Mouse (Mus musculus) ES-Bruce4 (cell line): ENCODE data around the gene Paqr6. TPM values are rescaled to one million over a fixed set of nuclear protein-coding genes. Genes with fewer than 3 reads are reported as not detected.

ENCODE experiments used
- H3K27ac ChIP-seq: 2 replicates; pipeline ENCODE4 v1.5.1; 2012; ENCODE audit warnings: low read length, inconsistent platforms; ENCODE audit not compliant: insufficient read depth
- H3K27me3 ChIP-seq: 2 replicates; pipeline ENCODE4 v1.6.1; 2012; ENCODE audit warnings: mild to moderate bottlenecking, low read length, inconsistent platforms; ENCODE audit not compliant: control insufficient read depth, poor library complexity, insufficient read depth, severe bottlenecking
- H3K36me3 ChIP-seq: 2 replicates; pipeline ENCODE4 v1.6.1; 2012; ENCODE audit warnings: inconsistent platforms, mild to moderate bottlenecking, low read length, moderate library complexity; ENCODE audit not compliant: control insufficient read depth, poor library complexity, insufficient read depth, severe bottlenecking
- H3K4me1 ChIP-seq: one replicate; pipeline ENCODE4 v1.8.1; 2011; ENCODE audit warnings: low read length; ENCODE audit not compliant: control insufficient read depth, insufficient read depth
- H3K4me3 ChIP-seq: 2 replicates; pipeline ENCODE4 v1.5.1; 2011; ENCODE audit warnings: low read depth, mild to moderate bottlenecking, low read length
- H3K9ac ChIP-seq: 2 replicates; pipeline ENCODE4 v1.6.1; 2012; ENCODE audit warnings: low read depth, mild to moderate bottlenecking, inconsistent platforms; ENCODE audit not compliant: poor library complexity, severe bottlenecking
- H3K9me3 ChIP-seq: replicated peaks from 2 replicates; pipeline ENCODE4 v1.6.1; 2012; ENCODE audit warnings: mild to moderate bottlenecking, low read length, inconsistent platforms; ENCODE audit not compliant: control insufficient read depth, poor library complexity, insufficient read depth, severe bottlenecking
- CTCF ChIP-seq: IDR thresholded peaks from one replicate; pipeline ENCODE4 v1.8.1; 2011; ENCODE audit warnings: low read depth, low read length
- EP300 ChIP-seq: IDR thresholded peaks from 2 replicates; pipeline ENCODE4 v1.6.1; 2011; ENCODE audit warnings: low read depth, low read length; ENCODE audit not compliant: insufficient read depth
- POLR2A ChIP-seq: IDR thresholded peaks from one replicate; pipeline ENCODE4 v1.8.1; 2011; ENCODE audit warnings: low read length; ENCODE audit not compliant: insufficient read depth
- polyA plus RNA-seq: library from polyadenylated mRNA; stranded (reverse); fragments of >200 nt; gene quantifications from 2 replicates; pipeline ENCODE4 v1.2.4, GENCODE M21; 2011; ENCODE audit warnings: low read depth; ENCODE audit not compliant: missing spikeins, insufficient read depth, insufficient read length

Paqr6 gene
- polyA plus RNA-seq, 1 experiment = 6.8 TPM

- H3K27ac ChIP-seq = no peak overlapping the region
- no peaks in the 10 kb centered on the region for H3K9me3 ChIP-seq
- no peak for TF ChIP-seq CTCF
- peaks cover 3% of the 10 kb centered on the region for H3K4me1 ChIP-seq
- H3K36me3 ChIP-seq = peaks cover under 1% of the 10 kb centered on the region; the same call in 1 of the 2 replicates
- peak overlapping the region; percentile 71 for H3K4me3 ChIP-seq
- peak overlapping the region; percentile 70 for H3K9ac ChIP-seq
- no peaks in the 10 kb centered on the region for H3K27me3 ChIP-seq
These were observed 44.6 kb downstream of the Paqr6 start for GRCm38 (mm10) chr3:88408953-88409352.

DNA sequence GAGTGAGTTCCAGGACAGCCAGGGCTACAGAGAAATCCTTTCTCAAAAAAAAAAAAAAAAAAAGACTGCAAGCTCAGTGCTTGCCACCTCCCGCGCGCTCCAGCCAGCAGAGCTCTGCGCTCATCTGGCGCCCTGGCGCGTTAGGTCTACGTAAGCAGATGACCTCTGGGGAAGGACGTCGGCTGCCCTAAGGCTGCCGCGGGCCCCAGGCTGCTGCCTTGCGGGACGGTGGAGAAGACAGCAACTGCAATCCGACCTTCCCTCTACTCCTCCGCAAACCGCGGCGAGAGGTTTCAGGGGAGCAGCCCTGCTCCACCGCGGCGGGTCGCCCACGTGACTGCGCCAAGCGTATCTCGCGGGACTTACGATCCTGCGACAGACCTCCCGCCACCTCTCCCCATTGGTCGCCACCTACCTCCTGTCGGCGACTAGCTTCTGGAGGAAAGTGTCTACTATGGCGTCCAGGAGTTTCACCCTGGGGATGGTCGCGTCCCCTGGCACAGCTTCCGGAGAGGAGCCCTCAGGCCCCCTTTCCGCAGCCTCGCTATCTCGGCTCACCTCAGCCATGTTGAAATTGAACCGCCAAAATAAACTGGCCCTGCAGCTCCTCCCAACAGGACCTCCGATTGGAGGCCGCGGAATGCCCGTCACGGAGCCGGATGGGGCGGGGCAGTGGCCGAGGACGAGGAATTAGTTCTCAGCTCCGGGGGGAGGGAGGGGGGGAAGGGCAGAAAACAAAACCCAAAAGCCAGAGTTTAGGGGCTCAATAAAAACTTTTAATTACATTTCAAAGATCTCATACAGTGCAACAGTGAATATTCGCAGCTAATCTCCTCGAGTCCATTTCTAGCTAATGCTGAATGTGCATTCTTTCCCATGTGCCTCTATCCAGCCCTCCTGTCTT, 45.6 kb downstream of the Paqr6 start, which contains the start of gene Pmf1:
Gene Pmf1, minus strand, starts transcription at position 591 of the 904 bp plus-strand sequence.
- Histone ChIP-seq H3K9ac (peak within 1 kb of the TSS; percentile 70), H3K9me3 (no peaks in the 10 kb centered on the region), H3K4me1 (peaks cover 3% of the 10 kb centered on the region), H3K27ac (peak within 1 kb of the TSS; percentile 79), H3K27me3 (no peaks in the 10 kb centered on the region), H3K4me3 (peak within 1 kb of the TSS; percentile 71), H3K36me3 (no peaks in the 10 kb centered on the region)
- TF ChIP-seq CTCF (no peak), POLR2A (peak; percentile 96)

GRCm38 (mm10) chr3:88410645-88411031, 46.3 kb downstream of the Paqr6 start:
- H3K27ac ChIP-seq = peak overlapping the region; percentile 79
- H3K9me3 ChIP-seq = no peaks in the 10 kb centered on the region
- H3K9ac ChIP-seq = peak overlapping the region; percentile 70
- no peaks in the 10 kb centered on the region for H3K27me3 ChIP-seq
- peaks cover 3% of the 10 kb centered on the region for H3K4me1 ChIP-seq
- H3K36me3 ChIP-seq = no peaks in the 10 kb centered on the region
- no peak for TF ChIP-seq POLR2A
- TF ChIP-seq CTCF = no peak
- no peak for TF ChIP-seq EP300
- peak overlapping the region; percentile 67 for H3K4me3 ChIP-seq

DNA sequence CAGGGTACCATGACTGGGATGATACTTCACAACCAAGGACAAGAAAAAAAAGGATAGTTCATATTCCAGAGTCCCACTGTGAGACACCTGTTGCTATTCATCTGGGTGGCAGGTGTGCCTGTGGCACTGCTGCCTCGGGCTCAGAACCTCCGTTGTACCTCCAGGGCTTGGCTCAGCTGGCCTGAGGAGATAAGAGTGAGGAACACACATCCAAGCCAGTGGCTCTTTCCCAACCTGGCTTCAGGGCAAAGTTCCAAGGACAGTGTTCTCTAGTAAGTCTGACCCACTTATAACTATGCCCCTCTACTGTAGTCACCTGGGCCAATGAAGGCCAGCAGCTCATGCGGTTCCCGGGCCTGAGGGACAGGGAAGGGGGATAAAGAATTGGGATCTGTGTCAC, 47.3 kb downstream of the Paqr6 start:
- Histone ChIP-seq H3K9me3 (no peaks in the 10 kb centered on the region), H3K27me3 (no peaks in the 10 kb centered on the region), H3K4me3 (no peak overlapping the region), H3K36me3 (no peaks in the 10 kb centered on the region), H3K27ac (no peak overlapping the region), H3K4me1 (peaks cover 3% of the 10 kb centered on the region), H3K9ac (no peak overlapping the region)
- TF ChIP-seq POLR2A (no peak), CTCF (no peak), EP300 (no peak)

DNA sequence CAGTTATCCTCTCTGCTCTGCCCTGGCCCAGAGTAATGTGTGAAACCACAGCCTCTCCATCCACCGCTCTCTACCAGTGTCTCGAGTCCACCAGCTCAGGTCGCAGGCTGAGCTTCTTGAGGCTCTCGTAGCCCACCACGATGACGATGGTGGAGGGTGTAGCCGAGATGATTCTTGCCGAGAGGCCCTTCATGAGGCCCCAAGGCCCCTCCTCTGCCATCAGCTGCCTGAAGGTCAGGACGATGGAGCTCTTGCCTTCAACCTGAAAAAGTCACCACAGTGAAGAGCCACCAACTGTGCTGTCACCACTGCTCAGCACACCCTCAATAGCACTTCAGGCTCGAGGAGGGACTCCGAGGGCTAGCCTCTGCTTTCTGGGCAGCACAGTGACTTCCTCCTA, 48.3 kb downstream of the Paqr6 start:
- no peak for TF ChIP-seq EP300
- no peaks in the 10 kb centered on the region for H3K9me3 ChIP-seq
- no peak overlapping the region for H3K4me3 ChIP-seq
- no peaks in the 10 kb centered on the region for H3K27me3 ChIP-seq
- H3K4me1 ChIP-seq = peaks cover 3% of the 10 kb centered on the region
- H3K9ac ChIP-seq = no peak overlapping the region
- H3K36me3 ChIP-seq = no peaks in the 10 kb centered on the region
- no peak overlapping the region for H3K27ac ChIP-seq

DNA sequence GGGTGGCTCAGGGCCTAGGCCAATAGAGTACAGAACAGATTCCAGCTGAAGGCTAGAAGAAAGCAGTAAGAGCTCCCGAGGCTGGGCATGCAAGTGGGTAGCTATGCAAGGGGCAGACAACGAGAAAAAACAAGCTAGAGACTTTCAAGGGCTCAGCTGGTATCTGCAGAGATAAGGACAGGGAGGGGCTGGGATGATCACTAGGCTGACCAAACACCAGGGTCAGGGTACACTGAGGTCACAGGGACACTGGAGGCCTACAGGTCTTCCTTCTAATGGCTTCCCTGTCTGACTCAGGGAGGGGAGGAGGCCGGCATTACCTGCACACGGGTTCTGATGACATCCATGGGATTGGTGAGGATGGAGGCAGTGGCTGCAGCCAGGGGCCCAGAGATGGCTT, 51.3 kb downstream of the Paqr6 start:
- Histone ChIP-seq H3K4me1 (peaks cover 2% of the 10 kb centered on the region), H3K36me3 (no peaks in the 10 kb centered on the region), H3K9me3 (no peaks in the 10 kb centered on the region), H3K27me3 (no peaks in the 10 kb centered on the region), H3K9ac (no peak overlapping the region), H3K27ac (no peak overlapping the region), H3K4me3 (no peak overlapping the region)
- TF ChIP-seq CTCF (no peak), EP300 (no peak), POLR2A (no peak)
